Mouse (Mus musculus) lung, postnatal 0 days (tissue): ENCODE data around the gene Mapk8ip2. TPM values are rescaled to one million over a fixed set of nuclear protein-coding genes. Genes with fewer than 3 reads are reported as not detected.

Source experiments
- ATAC-seq: fragments of 200-750 bp; cut with Nextera tagmentation; 2 replicates; pipeline ENCODE4 v1.8.0; 2017; ENCODE audit warnings: moderate library complexity
- DNase-seq: peaks from one replicate; pipeline ENCODE4 v3.0.0-alpha.2; 2016; ENCODE audit warnings: low spot score
- H3K27ac ChIP-seq: fragments of 300-500 bp; sonication (generic); 2 replicates; pipeline ENCODE4 v1.5.1; 2014; ENCODE audit warnings: antibody characterized with exemption, mild to moderate bottlenecking, low read length, mixed read lengths
- H3K27me3 ChIP-seq: fragments of 300-500 bp; sonication (generic); replicated peaks from 2 replicates; pipeline ENCODE4 v1.6.1; 2014; ENCODE audit warnings: low read length, mixed read lengths; ENCODE audit not compliant: insufficient read depth
- H3K36me3 ChIP-seq: fragments of 300-500 bp; sonication (generic); 2 replicates; pipeline ENCODE4 v1.6.1; 2014; ENCODE audit warnings: low read length, mixed read lengths; ENCODE audit not compliant: insufficient read depth
- H3K4me1 ChIP-seq: fragments of 300-500 bp; sonication (generic); 2 replicates; pipeline ENCODE4 v1.6.1; 2014; ENCODE audit warnings: antibody characterized with exemption, low read depth, low read length, mixed read lengths; ENCODE audit not compliant: insufficient read depth
- H3K4me2 ChIP-seq: fragments of 300-500 bp; sonication (generic); replicated peaks from 2 replicates; pipeline ENCODE4 v1.6.1; 2014; ENCODE audit warnings: low read depth, mild to moderate bottlenecking, low read length, moderate library complexity, mixed read lengths
- H3K4me3 ChIP-seq: fragments of 300-500 bp; sonication (generic); 2 replicates; pipeline ENCODE4 v1.5.1; 2014; ENCODE audit warnings: low read depth, low read length
- H3K9ac ChIP-seq: fragments of 300-500 bp; sonication (generic); replicated peaks from 2 replicates; pipeline ENCODE4 v1.6.1; 2014; ENCODE audit warnings: low read depth, mild to moderate bottlenecking
- H3K9me3 ChIP-seq: fragments of 300-500 bp; sonication (generic); 2 replicates; pipeline ENCODE4 v1.6.1; 2016; ENCODE audit warnings: low read length, mixed read lengths
- CTCF ChIP-seq: IDR thresholded peaks from 2 replicates; pipeline ENCODE4 v1.5.1; 2016; ENCODE audit warnings: antibody characterized with exemption, mild to moderate bottlenecking
- EP300 ChIP-seq: IDR thresholded peaks from 2 replicates; pipeline ENCODE4 v1.6.1; 2016; ENCODE audit warnings: antibody characterized with exemption, mild to moderate bottlenecking, control low read depth
- WGBS: fragments of 180-500 bp; shearing (Covaris S2); extraction: QIAGEN DNeasy Blood & Tissue Kit; methylation state at CpG from one replicate; pipeline ENCODE4 v1.1.7; 2014; 5-methylcytosine and 5-hydroxymethylcytosine counted together
- polyA plus RNA-seq: library from polyadenylated mRNA; unstranded; fragments of >200 nt; fragmentation: Nextera tagmentation; extraction: Ambion mirVana; gene quantifications from 2 replicates; pipeline ENCODE4 v1.2.1, GENCODE M21; 2015

The Mapk8ip2 gene
- polyA plus RNA-seq, 1 experiment from 2014 or later = 0.06 TPM

DNA sequence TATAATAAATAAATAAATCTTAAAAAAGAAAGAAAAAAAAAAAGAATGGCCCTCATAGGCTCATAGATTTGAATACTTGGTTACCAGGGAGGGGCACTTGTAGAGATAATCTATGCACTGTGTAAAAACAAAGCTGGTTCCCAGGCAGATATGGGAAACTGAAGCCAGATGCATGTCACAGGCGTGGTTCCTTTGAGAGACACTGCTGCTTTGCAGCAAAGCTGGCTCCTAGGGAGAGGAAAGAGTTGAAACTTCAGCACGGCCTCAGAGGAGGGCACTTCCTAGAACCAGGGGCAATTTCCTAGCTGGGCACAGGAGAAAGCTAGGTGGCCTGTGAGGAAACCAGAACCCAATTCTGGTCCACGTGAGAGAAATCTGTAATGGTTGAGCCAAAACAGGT lies 19.6 kb upstream of the Mapk8ip2 start:
- Histone ChIP-seq H3K27me3 (no peaks in the 10 kb centered on the region), H3K9me3 (no peaks in the 10 kb centered on the region), H3K27ac (no peak overlapping the region), H3K4me1 (no peaks in the 10 kb centered on the region), H3K36me3 (no peaks in the 10 kb centered on the region), H3K9ac (no peak overlapping the region), H3K4me3 (no peak overlapping the region), H3K4me2 (no peak overlapping the region)
- TF ChIP-seq EP300 (no peak), CTCF (no peak)
- DNase-seq = no peak
- ATAC-seq = no peak
- 67% methylated on average over 3 of the region's 3 CpGs for WGBS

DNA sequence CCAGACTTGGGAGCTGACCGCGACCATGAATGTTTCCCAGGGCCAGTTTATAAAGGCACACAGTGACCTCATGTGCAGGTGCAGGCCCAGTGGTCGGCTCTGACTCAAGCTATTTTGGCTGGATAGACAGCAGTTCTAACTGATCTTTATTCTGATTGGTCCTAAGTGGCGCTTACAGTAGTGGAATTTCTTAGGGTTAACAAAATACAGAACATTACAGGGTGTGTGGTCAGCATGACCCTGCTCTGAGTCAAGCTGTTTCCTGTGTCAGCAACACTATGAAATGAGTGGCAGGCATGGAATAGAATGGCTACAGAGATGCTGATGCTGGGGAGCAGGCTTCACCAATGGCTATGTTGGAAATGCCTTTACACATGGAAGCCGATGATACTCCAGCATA lies 17.8 kb upstream of the Mapk8ip2 start:
- Histone ChIP-seq H3K27ac (no peak overlapping the region), H3K4me1 (no peaks in the 10 kb centered on the region), H3K36me3 (no peaks in the 10 kb centered on the region), H3K4me2 (no peak overlapping the region), H3K4me3 (no peak overlapping the region), H3K27me3 (no peaks in the 10 kb centered on the region), H3K9me3 (no peaks in the 10 kb centered on the region), H3K9ac (no peak overlapping the region)
- no peak for ATAC-seq
- TF ChIP-seq EP300 = no peak
- TF ChIP-seq CTCF = no peak
- WGBS = 80% methylated on average over 5 of the region's 5 CpGs
- DNase-seq = no peak

DNA sequence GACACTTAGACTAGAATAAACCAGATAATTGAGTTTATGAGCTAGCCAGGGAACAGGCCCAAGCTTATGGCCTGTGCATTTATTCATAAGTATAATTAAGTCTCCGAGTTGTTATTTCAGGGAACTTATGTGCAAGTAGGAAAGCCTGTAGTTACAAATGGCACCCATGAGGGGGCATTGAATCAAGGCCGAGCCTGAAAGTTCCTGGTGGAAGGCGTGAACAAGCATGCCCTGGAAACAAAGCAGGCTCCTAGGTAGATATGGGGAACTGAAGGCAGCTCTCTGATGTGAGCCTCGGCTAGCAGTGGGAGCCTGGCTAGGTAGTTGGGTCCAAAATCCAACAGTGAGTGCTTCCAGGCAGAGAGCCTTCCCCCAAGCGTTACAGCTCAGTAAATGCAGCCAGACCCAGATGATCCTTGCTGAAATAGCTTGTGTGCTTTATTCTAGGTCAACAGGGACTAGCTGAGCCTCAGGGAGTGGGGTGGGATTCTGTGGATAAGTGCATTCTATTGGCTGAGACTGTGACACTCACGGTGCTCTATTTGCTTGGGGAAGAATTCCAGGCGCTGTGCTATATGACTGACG lies 11.1 kb upstream of the Mapk8ip2 start:
- Histone ChIP-seq H3K27ac (no peak overlapping the region), H3K4me2 (no peak overlapping the region), H3K27me3 (no peaks in the 10 kb centered on the region), H3K36me3 (no peaks in the 10 kb centered on the region), H3K9ac (no peak overlapping the region), H3K4me1 (no peaks in the 10 kb centered on the region), H3K4me3 (no peak overlapping the region), H3K9me3 (no peaks in the 10 kb centered on the region)
- DNase-seq = no peak
- TF ChIP-seq CTCF (peak; percentile 33), EP300 (no peak)
- WGBS = 29% methylated on average over 8 of the region's 8 CpGs
- ATAC-seq = no peak

DNA sequence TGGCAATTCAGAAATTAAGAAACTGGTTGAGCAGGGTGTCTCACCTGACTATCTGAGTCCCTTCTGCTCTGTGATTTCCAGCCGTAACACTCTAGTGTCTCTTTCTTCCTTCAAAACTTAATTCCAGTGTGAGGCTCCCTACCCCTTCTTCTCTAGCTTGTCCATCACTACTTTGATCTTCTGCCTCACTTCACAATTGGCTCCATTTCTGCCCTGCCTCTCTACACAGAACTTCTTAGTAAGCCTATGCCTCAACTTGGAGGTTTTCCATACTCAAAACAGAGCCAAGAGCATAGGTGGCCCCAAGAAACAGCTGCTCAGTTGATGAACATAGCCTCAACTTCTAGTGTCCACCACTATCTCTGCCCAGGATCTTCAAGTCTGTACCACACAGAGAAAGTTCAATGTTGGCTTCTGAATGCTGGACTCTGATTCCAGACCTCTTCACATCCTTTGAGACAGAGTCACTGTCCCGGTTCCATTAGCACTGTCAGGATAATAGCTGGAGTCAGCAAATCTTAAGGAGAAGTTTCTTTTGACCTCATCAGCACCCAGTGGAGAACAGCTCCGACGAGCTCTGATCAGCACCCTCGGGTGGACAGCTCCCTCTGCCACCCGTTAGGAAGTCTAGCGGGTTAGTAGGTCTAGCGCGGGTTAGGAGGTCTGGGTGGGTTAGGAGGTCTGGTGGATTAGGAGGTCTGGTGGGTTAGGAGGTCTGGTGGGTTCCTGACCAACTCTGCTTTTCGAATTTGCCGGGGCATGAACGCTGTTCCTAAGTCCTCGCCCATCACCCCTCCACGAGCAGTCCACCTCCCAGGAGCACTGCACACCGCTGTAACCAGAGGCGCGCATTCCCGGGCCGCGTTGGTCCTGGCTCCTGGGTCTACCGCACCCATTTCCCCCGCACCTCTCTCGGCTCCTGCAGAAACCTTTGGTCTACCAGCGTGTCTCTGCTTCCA lies 528 bp upstream of the Mapk8ip2 start:
- peaks cover 12% of the 10 kb centered on the region for H3K27me3 ChIP-seq
- H3K4me2 ChIP-seq = peak overlapping the region; percentile 46; the same call in 1 of the 2 replicates
- WGBS = 4% methylated on average over 24 of the region's 24 CpGs
- TF ChIP-seq CTCF (no peak), EP300 (no peak)
- H3K4me1 ChIP-seq = peaks cover 5% of the 10 kb centered on the region; the same call in 1 of the 2 replicates
- H3K4me3 ChIP-seq = peak overlapping the region; percentile 25; the same call in 1 of the 2 replicates
- no peaks in the 10 kb centered on the region for H3K9me3 ChIP-seq
- peak; percentile 65 for ATAC-seq
- H3K27ac ChIP-seq = no peak overlapping the region
- H3K36me3 ChIP-seq = no peaks in the 10 kb centered on the region
- no peak overlapping the region for H3K9ac ChIP-seq
- peak; percentile 65 for DNase-seq

DNA sequence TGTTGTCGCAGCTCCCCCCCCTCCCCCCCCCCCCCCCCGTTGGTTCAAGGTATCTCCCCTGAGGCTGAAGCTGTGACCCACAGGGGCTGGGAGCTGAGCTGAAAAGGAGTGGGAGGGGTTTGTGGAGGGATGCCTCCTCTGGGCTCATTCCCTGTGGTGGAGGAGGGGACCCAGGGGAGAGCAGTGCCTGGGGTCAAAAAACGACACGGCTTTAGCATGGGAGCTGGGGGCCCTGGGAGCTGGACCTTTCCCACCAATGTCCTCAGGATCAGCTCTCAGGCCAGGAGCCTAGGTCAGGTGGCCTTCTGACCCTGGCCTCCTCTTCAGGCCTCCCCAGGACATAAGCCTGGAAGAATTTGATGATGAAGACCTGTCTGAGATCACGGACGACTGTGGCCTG lies 1.1 kb downstream of the Mapk8ip2 start:
- no peaks in the 10 kb centered on the region for H3K9me3 ChIP-seq
- peaks cover 12% of the 10 kb centered on the region for H3K27me3 ChIP-seq
- 26% methylated on average over 4 of the region's 6 CpGs for WGBS
- H3K4me2 ChIP-seq = no peak overlapping the region
- no peaks in the 10 kb centered on the region for H3K36me3 ChIP-seq
- H3K9ac ChIP-seq = no peak overlapping the region
- peaks cover 5% of the 10 kb centered on the region; the same call in 1 of the 2 replicates for H3K4me1 ChIP-seq
- ATAC-seq (no peak), DNase-seq (no peak)
- H3K27ac ChIP-seq = no peak overlapping the region
- H3K4me3 ChIP-seq = no peak overlapping the region
- TF ChIP-seq EP300 (no peak), CTCF (no peak)

DNA sequence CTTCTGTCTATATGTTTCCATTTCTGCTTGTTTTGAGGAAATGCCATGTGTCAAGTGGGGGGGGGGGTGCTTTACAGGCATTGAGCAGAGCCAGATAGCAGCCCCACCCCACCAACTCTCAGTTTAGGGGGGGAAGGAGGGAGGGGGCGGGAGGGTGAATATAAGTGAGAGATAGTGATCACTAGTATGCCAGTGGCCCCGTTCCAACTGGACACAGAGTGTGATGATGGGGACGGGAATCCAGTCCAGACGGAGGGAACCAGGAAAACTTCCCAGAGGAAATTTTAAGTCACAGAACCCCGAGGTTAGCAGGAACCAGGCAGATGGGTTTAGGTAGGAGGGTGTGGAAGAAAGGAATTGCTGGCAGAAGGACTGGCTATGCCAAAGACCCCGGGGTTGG lies 1.9 kb downstream of the Mapk8ip2 start:
- H3K9ac ChIP-seq = no peak overlapping the region
- WGBS = 68% methylated on average over 6 of the region's 6 CpGs
- H3K27me3 ChIP-seq = peaks cover 12% of the 10 kb centered on the region

More for the DNA sequence above, 1.9 kb downstream of the Mapk8ip2 start:
- Histone ChIP-seq H3K4me1 (peaks cover 5% of the 10 kb centered on the region; the same call in 1 of the 2 replicates), H3K9me3 (no peaks in the 10 kb centered on the region), H3K27ac (no peak overlapping the region), H3K4me2 (no peak overlapping the region), H3K36me3 (no peaks in the 10 kb centered on the region), H3K4me3 (no peak overlapping the region)
- no peak for DNase-seq
- TF ChIP-seq CTCF (no peak), EP300 (no peak)
- no peak for ATAC-seq
